Mouse (Mus musculus) bone marrow macrophage, adult 2 months (primary cell): Measurements from ENCODE around the gene Fbxl2.

ENCODE experiments used
- CTCF ChIP-seq: IDR thresholded peaks from 2 replicates; pipeline ENCODE4 v1.5.1; 2012; ENCODE audit warnings: low read depth, mild to moderate bottlenecking, low read length, moderate library complexity
- POLR2A ChIP-seq: IDR thresholded peaks from 2 replicates; pipeline ENCODE4 v1.6.1; 2012; ENCODE audit warnings: mild to moderate bottlenecking, low read depth, low read length, borderline replicate concordance

- TF ChIP-seq CTCF (no peak), POLR2A (no peak)
These were observed 11.3 kb upstream of the Fbxl2 start, which contains the start of gene Susd5 for GRCm38 (mm10) chr9:114057090-114057796.
